In genomic region chr12:31634343-31635239, GRCm38 (mm10) we compare ENCODE assay signal across 8 mouse cellular contexts. TPM values are rescaled to one million over a fixed set of nuclear protein-coding genes. Genes with fewer than 3 reads are reported as not detected.
DNase-seq lines count a peak whose midpoint lies in the region; ATAC-seq and TF ChIP-seq lines count a peak whose summit lies in the region.

Gene Bcap29 (minus strand): TSS chr12:31634658.

- peak; percentile 83 for DNase-seq in heart, embryonic 10.5 days (ENCODE audit: low spot score)
- peak; percentile 73 for DNase-seq in liver, embryonic 13.5 days
- peak; percentile 74 for DNase-seq in neural tube, embryonic 10.5 days (ENCODE audit: extremely low spot score, low spot score)

- no peak for TF ChIP-seq POLR2A in bone marrow, adult 2 months (IDR thresholded peaks at IDR 0.05; ENCODE audit: borderline replicate concordance, control insufficient read depth, low read depth, low read length)
- no peak; the same call in none of the 2 replicates for TF ChIP-seq POLR2A in embryonic fibroblast, embryonic 13.5 days (IDR thresholded peaks at IDR 0.05; ENCODE audit: low read depth, low read length)

- no peaks in the 10 kb centered on the region for H3K36me3 ChIP-seq in C2C12 (ENCODE audit: control insufficient read depth, insufficient read depth)
- no peaks in the 10 kb centered on the region; the same call in 1 of the 2 replicates for H3K36me3 ChIP-seq in heart, embryonic 10.5 days
- H3K36me3 ChIP-seq in kidney, embryonic 15.5 days = peaks cover 5% of the 10 kb centered on the region; the same call in 1 of the 2 replicates
- peaks cover 5% of the 10 kb centered on the region; the same call in 1 of the 2 replicates for H3K36me3 ChIP-seq in liver, embryonic 13.5 days
- H3K36me3 ChIP-seq in stomach, embryonic 15.5 days = no peaks in the 10 kb centered on the region

- no peaks in the 10 kb centered on the region for H3K27me3 ChIP-seq in C2C12 (ENCODE audit: control insufficient read depth, insufficient read depth, insufficient read length)
- H3K27me3 ChIP-seq in heart, embryonic 10.5 days (ENCODE audit: insufficient read depth, poor library complexity, severe bottlenecking) = no peaks in the 10 kb centered on the region
- H3K27me3 ChIP-seq in kidney, embryonic 15.5 days = no peaks in the 10 kb centered on the region
- H3K27me3 ChIP-seq in liver, embryonic 13.5 days = no peaks in the 10 kb centered on the region
- no peaks in the 10 kb centered on the region for H3K27me3 ChIP-seq in stomach, embryonic 15.5 days (replicated peaks)

- ATAC-seq in kidney, embryonic 15.5 days (replicated peaks; ENCODE audit: low FRiP score) = peak; percentile 91
- peak; percentile 93 for ATAC-seq in liver, embryonic 13.5 days (ENCODE audit: low read depth)
- ATAC-seq in stomach, embryonic 15.5 days (ENCODE audit: insufficient read depth, low FRiP score, low read depth) = peak; percentile 88

- no peaks in the 10 kb centered on the region for H3K79me2 ChIP-seq in C2C12 (ENCODE audit: control insufficient read depth, insufficient read depth)

- H3ac ChIP-seq in C2C12 (ENCODE audit: control insufficient read depth, insufficient read length, low read depth) = peak within 1 kb of the TSS; percentile 80

- H3K4me3 ChIP-seq in C2C12 (ENCODE audit: insufficient read depth, poor library complexity, severe bottlenecking) = peak within 1 kb of the TSS; percentile 47
- H3K4me3 ChIP-seq in bone marrow, adult 2 months (replicated peaks; ENCODE audit: control insufficient read depth, low read depth, low read length) = peak within 1 kb of the TSS; percentile 80
- peak within 1 kb of the TSS; percentile 47 for H3K4me3 ChIP-seq in embryonic fibroblast, embryonic 13.5 days (ENCODE audit: insufficient read depth, low read length)
- peak within 1 kb of the TSS; percentile 70 for H3K4me3 ChIP-seq in heart, embryonic 10.5 days
- peak within 1 kb of the TSS; percentile 65 for H3K4me3 ChIP-seq in kidney, embryonic 15.5 days (replicated peaks)
- H3K4me3 ChIP-seq in liver, embryonic 13.5 days (replicated peaks) = peak within 1 kb of the TSS; percentile 68
- H3K4me3 ChIP-seq in stomach, embryonic 15.5 days (replicated peaks) = peak within 1 kb of the TSS; percentile 62

- peak within 1 kb of the TSS; percentile 35 for H3K27ac ChIP-seq in bone marrow, adult 2 months (ENCODE audit: control insufficient read depth, insufficient read depth, low read depth, low read length, poor library complexity)
- no peak within 1 kb of the TSS; the same call in 1 of the 2 replicates for H3K27ac ChIP-seq in embryonic fibroblast, embryonic 13.5 days (ENCODE audit: insufficient read depth, low read length)
- peak within 1 kb of the TSS; percentile 92 for H3K27ac ChIP-seq in heart, embryonic 10.5 days
- H3K27ac ChIP-seq in kidney, embryonic 15.5 days = peak within 1 kb of the TSS; percentile 80
- H3K27ac ChIP-seq in liver, embryonic 13.5 days = peak within 1 kb of the TSS; percentile 70
- H3K27ac ChIP-seq in stomach, embryonic 15.5 days = peak within 1 kb of the TSS; percentile 44; the same call in 1 of the 2 replicates

- no peaks in the 10 kb centered on the region for H3K9me3 ChIP-seq in heart, embryonic 10.5 days
- no peaks in the 10 kb centered on the region for H3K9me3 ChIP-seq in kidney, embryonic 15.5 days (replicated peaks)
- no peaks in the 10 kb centered on the region for H3K9me3 ChIP-seq in liver, embryonic 13.5 days (replicated peaks)
- H3K9me3 ChIP-seq in stomach, embryonic 15.5 days = no peaks in the 10 kb centered on the region

- TF ChIP-seq CTCF in C2C12 (IDR thresholded peaks at IDR 0.05; ENCODE audit: control insufficient read depth, insufficient read depth, insufficient read length) = no peak
- no peak for TF ChIP-seq CTCF in bone marrow, adult 2 months (IDR thresholded peaks at IDR 0.05; ENCODE audit: control insufficient read depth, insufficient read depth, low read length)
- TF ChIP-seq CTCF in embryonic fibroblast, embryonic 13.5 days (IDR thresholded peaks at IDR 0.05; ENCODE audit: borderline replicate concordance, insufficient read depth, low read length) = no peak

- peak within 1 kb of the TSS; percentile 87 for H3K4me2 ChIP-seq in kidney, embryonic 15.5 days
- H3K4me2 ChIP-seq in liver, embryonic 13.5 days = peak within 1 kb of the TSS; percentile 89
- H3K4me2 ChIP-seq in stomach, embryonic 15.5 days = peak within 1 kb of the TSS; percentile 86

- H3K4me1 ChIP-seq in bone marrow, adult 2 months (ENCODE audit: control insufficient read depth, insufficient read depth, low read length) = no peaks in the 10 kb centered on the region; the same call in 1 of the 2 replicates
- H3K4me1 ChIP-seq in embryonic fibroblast, embryonic 13.5 days (ENCODE audit: control insufficient read depth, insufficient read depth, low read length) = no peaks in the 10 kb centered on the region; the same call in 1 of the 2 replicates
- H3K4me1 ChIP-seq in heart, embryonic 10.5 days = peaks cover 10% of the 10 kb centered on the region
- H3K4me1 ChIP-seq in kidney, embryonic 15.5 days = peaks cover 14% of the 10 kb centered on the region
- H3K4me1 ChIP-seq in liver, embryonic 13.5 days (replicated peaks) = peaks cover 22% of the 10 kb centered on the region
- H3K4me1 ChIP-seq in stomach, embryonic 15.5 days = peaks cover 2% of the 10 kb centered on the region; the same call in 1 of the 2 replicates

- WGBS in bone marrow, adult 2 months = 2% methylated on average over 73 of the region's 73 CpGs
- WGBS in heart, embryonic 10.5 days = 5% methylated on average over 73 of the region's 73 CpGs
- WGBS in kidney, embryonic 15.5 days = 2% methylated on average over 68 of the region's 73 CpGs
- 2% methylated on average over 73 of the region's 73 CpGs for whole genome bisulfite sequencing in liver, embryonic 13.5 days (ENCODE audit: insufficient replicate concordance)
- WGBS in stomach, embryonic 15.5 days = 2% methylated on average over 62 of the region's 73 CpGs

- peak within 1 kb of the TSS; percentile 69 for H3K9ac ChIP-seq in kidney, embryonic 15.5 days
- peak within 1 kb of the TSS; percentile 85 for H3K9ac ChIP-seq in liver, embryonic 13.5 days
- H3K9ac ChIP-seq in stomach, embryonic 15.5 days = peak within 1 kb of the TSS; percentile 77; the same call in 1 of the 2 replicates

- H3K79me3 ChIP-seq in C2C12 (ENCODE audit: low read depth) = no peaks in the 10 kb centered on the region

TF ChIP-seq in C2C12, 6 proteins besides CTCF, POLR2A, EP300 and RAD21:
- TF ChIP-seq FOSL1 (IDR thresholded peaks at IDR 0.05; ENCODE audit: insufficient read depth, low read length, poor library complexity, severe bottlenecking) (no peak), MAX (IDR thresholded peaks at IDR 0.05) (peak; percentile 84), MYOD1 (IDR thresholded peaks at IDR 0.05; ENCODE audit: control insufficient read depth, insufficient read length, low read depth) (no peak)

RNA-seq across cellular contexts. Expression of gene Bcap29, which starts in this region (rescaled TPM):
- polyA plus RNA-seq in C2C12 (2012; fragmentation: generic; extraction: Trizol) = 7.1 TPM
- 10.4 and 12.6 TPM in 2 replicates for polyA plus RNA-seq in bone marrow, adult 2 months (2011; ENCODE audit: insufficient read depth, insufficient read length, low replicate concordance, missing spikeins)
- polyA plus RNA-seq in embryonic fibroblast, embryonic 13.5 days (2011; ENCODE audit: insufficient read length, low read depth, missing spikeins) = 31.7 and 32.2 TPM in 2 replicates
- 36.5 and 45.3 TPM in 2 replicates for polyA plus RNA-seq in heart, embryonic 10.5 days (2016; fragmentation: Nextera tagmentation; extraction: Ambion mirVana)
- 29.2 and 33.6 TPM in 2 replicates for polyA plus RNA-seq in kidney, embryonic 15.5 days (2015; fragmentation: Nextera tagmentation; extraction: Ambion mirVana)
- 41.8 and 48.2 TPM in 2 replicates for polyA plus RNA-seq in liver, embryonic 13.5 days (2015; fragmentation: Nextera tagmentation; extraction: Ambion mirVana)
- 32.4 and 36.6 TPM in 2 replicates for polyA plus RNA-seq in stomach, embryonic 15.5 days (2015; fragmentation: Nextera tagmentation; extraction: Ambion mirVana)
